Mouse (Mus musculus) lung, postnatal 25 days (tissue): ENCODE measurements at regions not wholly inside any gene's neighbourhood (a gene's known extent, or its start where the extent isn't known, plus 50 kb on each side); places are given as distances from the start of the nearest gene placed in this dataset.

Source experiments
- DNase-seq: peaks from one replicate; pipeline ENCODE4 v3.0.0; 2022; ENCODE audit warnings: low spot score

GRCm38 (mm10) chr8:8183233-8183622, 477.8 kb downstream of the Efnb2 start:
- no peak for DNase-seq

GRCm38 (mm10) chr8:8182616-8183232, 478.3 kb downstream of the Efnb2 start:
- DNase-seq, result no peak

GRCm38 (mm10) chr8:8182108-8182507, 478.9 kb downstream of the Efnb2 start:
- DNase-seq, result no peak

GRCm38 (mm10) chr8:8174286-8174685, 486.8 kb downstream of the Efnb2 start:
- no peak for DNase-seq

GRCm38 (mm10) chr8:8168674-8169073, 492.4 kb downstream of the Efnb2 start:
- DNase-seq, result no peak

- no peak for DNase-seq
Measured at GRCm38 (mm10) chr8:8168250-8168649, 492.8 kb downstream of the Efnb2 start.

GRCm38 (mm10) chr8:8147527-8147926, 513.5 kb downstream of the Efnb2 start:
- no peak for DNase-seq

- no peak for DNase-seq
Measured at GRCm38 (mm10) chr8:8142933-8143495, 518.0 kb downstream of the Efnb2 start.

GRCm38 (mm10) chr8:8142461-8142860, 518.6 kb downstream of the Efnb2 start:
- DNase-seq, result no peak

- no peak for DNase-seq
Measured at GRCm38 (mm10) chr8:8139720-8140119, 521.3 kb downstream of the Efnb2 start.

- no peak for DNase-seq
Measured at GRCm38 (mm10) chr8:8133001-8133785, 527.8 kb downstream of the Efnb2 start.

- no peak for DNase-seq
Measured at GRCm38 (mm10) chr8:8131961-8132376, 529.1 kb downstream of the Efnb2 start.

- no peak for DNase-seq
Measured at GRCm38 (mm10) chr8:8130806-8131205, 530.2 kb downstream of the Efnb2 start.

GRCm38 (mm10) chr8:8115595-8116429, 545.2 kb downstream of the Efnb2 start:
- peak; percentile 17 for DNase-seq

GRCm38 (mm10) chr8:8114604-8115003, 546.4 kb downstream of the Efnb2 start:
- DNase-seq, result no peak

GRCm38 (mm10) chr8:8109785-8110350, 551.2 kb downstream of the Efnb2 start:
- DNase-seq, result no peak

- DNase-seq, result no peak
Measured at GRCm38 (mm10) chr8:8103492-8103891, 557.5 kb downstream of the Efnb2 start.

- DNase-seq, result no peak
Measured at GRCm38 (mm10) chr8:8102010-8102727, 558.9 kb downstream of the Efnb2 start.

- DNase-seq, result no peak
Measured at GRCm38 (mm10) chr8:8092551-8092950, 568.5 kb downstream of the Efnb2 start.

GRCm38 (mm10) chr8:8084652-8085051, 576.4 kb downstream of the Efnb2 start:
- no peak for DNase-seq

- DNase-seq, result no peak
Measured at GRCm38 (mm10) chr8:8064074-8064473, 597.0 kb downstream of the Efnb2 start.
